Mouse (Mus musculus): Measurements from ENCODE around the gene Ifi27l2b.

- TF ChIP-seq CTCF (conservative IDR thresholded peaks at IDR 0.05; ENCODE audit: insufficient read depth, insufficient read length, low read depth, low read length) (no peak), POLR2A (IDR thresholded peaks at IDR 0.05; ENCODE audit: low read depth, low read length) (no peak)
Measured at GRCm38 (mm10) chr12:103487276-103487675, 30.3 kb upstream of the Ifi27l2b start.

Data from kidney, adult 2 months (tissue).